Mouse (Mus musculus) kidney, adult 2 months (tissue): ENCODE results near the gene Kcnh4.

Experiments
- CTCF ChIP-seq: fragments of 200-500 bp; conservative IDR thresholded peaks from 2 replicates; pipeline ENCODE4 v1.5.1; 2011; ENCODE audit warnings: low read depth, mild to moderate bottlenecking, control low read depth, low read length, moderate library complexity, mixed read lengths; ENCODE audit not compliant: insufficient read depth, insufficient read length
- POLR2A ChIP-seq: fragments of 200-500 bp; IDR thresholded peaks from one replicate; pipeline ENCODE4 v1.6.1; 2011; ENCODE audit warnings: low read depth, low read length, control low read depth

- no peak for TF ChIP-seq CTCF
- no peak for TF ChIP-seq POLR2A
These were observed 39.7 kb upstream of the Kcnh4 start for GRCm38 (mm10) chr11:100799426-100799825.
